Mouse (Mus musculus) heart, postnatal 0 days (tissue): ENCODE measurements around the gene Retreg2.

Source experiments
- CTCF ChIP-seq: IDR thresholded peaks from 2 replicates; pipeline ENCODE4 v1.5.1; 2016; ENCODE audit warnings: antibody characterized with exemption, control low read depth, low read depth
- EP300 ChIP-seq: IDR thresholded peaks from 2 replicates; pipeline ENCODE4 v1.6.1; 2016; ENCODE audit warnings: antibody characterized with exemption, low read depth

DNA sequence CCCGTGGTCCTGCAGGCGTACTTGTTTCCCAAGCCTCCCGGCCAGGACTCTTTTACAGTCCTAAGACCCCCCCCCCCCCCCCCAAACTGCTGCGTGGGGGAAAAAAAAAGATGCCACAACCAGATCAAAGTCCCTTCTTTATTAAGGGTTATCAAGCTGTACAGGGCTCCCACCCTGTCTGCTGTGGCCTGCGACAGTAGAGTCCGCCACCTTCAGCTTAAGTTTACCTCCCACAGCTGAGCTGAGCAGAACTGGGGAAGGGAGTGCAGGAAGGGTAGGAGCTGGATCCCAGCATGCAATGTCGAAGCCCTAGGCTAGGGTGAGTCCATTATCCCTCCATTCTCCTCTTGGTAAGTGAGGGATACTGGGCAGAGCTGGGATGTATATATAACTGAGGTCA lies 38.2 kb downstream of the Retreg2 start:
- TF ChIP-seq CTCF, result no peak
- TF ChIP-seq EP300, result no peak
